26 mouse cellular contexts compared by ENCODE assay signal in the genomic region with DNA sequence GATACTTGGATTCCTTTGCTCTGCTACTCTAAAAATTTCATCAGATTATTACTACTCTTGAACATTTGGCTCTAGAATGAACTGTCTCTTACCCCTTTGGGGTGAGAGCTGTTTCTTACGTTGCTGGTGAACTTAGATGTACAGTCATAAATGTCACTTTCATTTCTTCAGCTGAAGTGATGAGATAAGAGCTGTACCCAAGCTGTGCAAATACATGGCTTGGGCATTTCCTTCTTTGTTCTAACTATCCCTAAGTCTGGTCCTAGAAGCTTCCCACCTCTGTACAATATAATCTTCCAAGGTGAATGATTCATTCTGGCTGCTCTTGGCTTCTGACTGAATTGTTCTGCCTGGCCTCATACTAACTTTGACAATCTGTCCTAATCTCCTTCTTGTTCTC.
"Had no signal": no experiment of that assay in that cellular context is flagged by ENCODE, and none has a peak within 500 bp of the region (broad histone marks: within the 10 kb centered on the region; RNA-seq: fewer than 3 reads in every experiment).

No protein-coding gene starts in this region.

- ATAC-seq: hindbrain, postnatal 0 days; inflammation-experienced regulatory T-cells, adult 6 months; intestine, embryonic 15.5 days; liver, embryonic 12.5 days had no signal

- H3K27me3 ChIP-seq: heart, embryonic 13.5 days; heart, embryonic 15.5 days; hindbrain, embryonic 13.5 days; hindbrain, embryonic 15.5 days; intestine, embryonic 15.5 days; limb, embryonic 13.5 days; limb, embryonic 15.5 days; liver, embryonic 12.5 days had no signal

- H3K4me3 ChIP-seq: heart, adult 2 months; heart, embryonic 13.5 days; heart, embryonic 15.5 days; hindbrain, embryonic 13.5 days; hindbrain, embryonic 15.5 days; intestine, embryonic 15.5 days; layer of hippocampus, adult 2 months; left cerebral cortex, adult 2 months; limb, embryonic 13.5 days; limb, embryonic 15.5 days; liver, embryonic 12.5 days had no signal

- H3K27ac ChIP-seq: heart, adult 2 months; heart, embryonic 13.5 days; heart, embryonic 15.5 days; hindbrain, embryonic 13.5 days; hindbrain, embryonic 15.5 days; hindbrain, postnatal 0 days; intestine, embryonic 15.5 days; layer of hippocampus, adult 2 months; left cerebral cortex, adult 2 months; limb, embryonic 13.5 days; limb, embryonic 15.5 days; liver, embryonic 12.5 days; liver, embryonic 14.5 days had no signal

- H3K9ac ChIP-seq: heart, embryonic 13.5 days; heart, embryonic 15.5 days; hindbrain, embryonic 13.5 days; hindbrain, embryonic 15.5 days; intestine, embryonic 15.5 days; limb, embryonic 13.5 days; limb, embryonic 15.5 days; liver, embryonic 12.5 days; liver, embryonic 14.5 days had no signal

- DNase-seq: gastrocnemius, postnatal 14 days; gastrocnemius, postnatal 36 days; heart, adult 11 months; heart, adult 2 months; heart, postnatal 14 days; heart, postnatal 36 days; kidney, adult 18-20 months; kidney, adult 8-10 months; kidney, postnatal 10 days; kidney, postnatal 25 days; kidney, postnatal 4 days; left cerebral cortex, postnatal 4 days had no signal

- H3K4me1 ChIP-seq: limb, embryonic 15.5 days had no signal

- H3K4me2 ChIP-seq: heart, embryonic 11.5 days; heart, embryonic 13.5 days; heart, embryonic 15.5 days; hindbrain, embryonic 13.5 days; hindbrain, embryonic 15.5 days; intestine, embryonic 15.5 days; limb, embryonic 13.5 days; limb, embryonic 15.5 days; liver, embryonic 12.5 days had no signal

- H3K36me3 ChIP-seq: heart, embryonic 15.5 days; hindbrain, embryonic 15.5 days; intestine, embryonic 15.5 days; limb, embryonic 15.5 days had no signal

- H3K9me3 ChIP-seq: heart, embryonic 15.5 days; hindbrain, embryonic 13.5 days; hindbrain, embryonic 15.5 days; intestine, embryonic 15.5 days; limb, embryonic 15.5 days; liver, embryonic 12.5 days had no signal
